Mouse (Mus musculus): ENCODE data around the gene Ddx54. TPM values are rescaled to one million over a fixed set of nuclear protein-coding genes. Genes with fewer than 3 reads are reported as not detected.
A peak's percentile ranks its signal among the peaks of the same experiment; 100 is the strongest.

The Ddx54 gene
- polyA plus RNA-seq, 1 experiment from 2014 or later = 53.1 TPM

DNA sequence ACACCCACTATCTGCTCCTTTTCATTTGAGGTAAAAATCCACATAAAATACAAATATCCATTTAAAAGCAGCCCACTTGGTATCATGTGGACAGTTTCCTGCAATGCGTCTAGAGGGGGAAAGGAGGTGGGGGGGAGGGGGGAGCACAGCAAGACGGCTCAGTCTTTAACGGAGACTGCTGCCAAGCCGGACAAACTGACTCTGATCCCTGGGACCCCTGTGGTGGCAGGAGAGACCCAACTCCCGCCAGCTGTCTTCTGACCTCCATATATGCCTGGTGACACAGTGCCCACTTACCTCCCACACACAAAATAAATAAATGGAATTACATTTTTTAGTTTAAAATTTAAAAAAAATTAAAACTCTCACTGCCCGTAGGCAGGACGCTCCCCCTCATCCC is 9.0 kb upstream of the Ddx54 start:
- H3K4me3 ChIP-seq = no peak overlapping the region
- ATAC-seq (ENCODE audit: insufficient number of reproducible peaks, insufficient read depth, low FRiP score, low TSS enrichment) = no peak
- peaks cover 5% of the 10 kb centered on the region for H3K4me1 ChIP-seq

DNA sequence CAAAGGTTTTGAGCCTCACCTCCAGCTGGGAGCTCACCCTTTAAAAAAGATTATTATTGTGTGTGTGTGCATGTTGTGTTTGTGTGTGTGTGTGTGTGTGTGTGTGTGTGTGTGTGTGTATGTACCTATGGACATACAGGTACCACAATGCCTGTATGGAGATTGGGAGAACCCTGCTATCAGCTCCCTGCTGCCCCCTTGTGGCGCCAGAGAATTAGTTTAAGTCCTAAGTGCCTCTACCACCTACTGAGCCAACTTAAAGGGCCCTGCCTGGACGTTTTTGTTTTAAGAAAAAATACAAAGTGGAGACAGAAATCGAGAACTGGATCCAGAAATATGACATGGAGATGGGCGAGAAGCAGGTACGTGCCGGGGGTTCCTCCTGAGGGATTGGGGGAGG is 7.7 kb upstream of the Ddx54 start:
- Histone ChIP-seq H3K27me3 (no peaks in the 10 kb centered on the region), H3K9ac (peak overlapping the region; percentile 40), H3K36me3 (peaks cover 13% of the 10 kb centered on the region; the same call in 1 of the 2 replicates), H3K4me2 (replicated peaks) (peak overlapping the region; percentile 63), H3K27ac (0 out of 2 replicates have a peak overlapping the region, but pooled peaks have one; percentile 57), H3K9me3 (no peaks in the 10 kb centered on the region), H3K4me1 (peaks cover 5% of the 10 kb centered on the region), H3K4me3 (peak overlapping the region; percentile 34)
- 1% methylated on average over 6 of the region's 6 CpGs for WGBS
- peak; percentile 49; the same call in 1 of the 2 replicates for ATAC-seq (ENCODE audit: insufficient number of reproducible peaks, insufficient read depth, low FRiP score, low TSS enrichment)

More for the DNA sequence above, 9.0 kb upstream of the Ddx54 start:
- Histone ChIP-seq H3K36me3 (0 out of 2 replicates have a peak, but pooled peaks cover 3% of the 10 kb centered on the region), H3K27ac (no peak overlapping the region), H3K9me3 (no peaks in the 10 kb centered on the region), H3K4me2 (replicated peaks) (no peak overlapping the region), H3K9ac (no peak overlapping the region), H3K27me3 (no peaks in the 10 kb centered on the region)
- WGBS = 63% methylated on average over 7 of the region's 7 CpGs

DNA sequence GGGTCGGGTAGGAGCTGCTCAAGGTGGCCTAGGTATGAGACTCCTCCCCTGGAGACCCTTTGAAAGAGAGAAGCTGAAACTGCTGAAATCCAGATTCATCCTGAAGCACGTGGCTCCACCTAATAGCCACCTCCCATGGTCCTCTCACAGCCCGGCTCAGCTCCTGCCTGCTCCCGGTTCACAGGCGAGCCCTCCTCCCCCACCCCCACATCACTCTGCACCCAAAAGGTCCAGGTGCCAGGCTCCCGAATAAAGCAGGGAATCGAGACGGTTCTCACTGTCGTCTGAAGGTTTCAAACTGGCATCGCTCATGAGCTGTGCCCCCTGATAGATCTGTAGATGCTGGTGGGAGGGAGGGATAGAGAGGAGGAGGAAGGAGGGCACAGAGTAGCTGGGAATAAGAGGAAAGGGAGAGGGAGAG is 7.3 kb upstream of the Ddx54 start:
- H3K4me1 ChIP-seq = peaks cover 5% of the 10 kb centered on the region
- no peaks in the 10 kb centered on the region for H3K27me3 ChIP-seq
- H3K9ac ChIP-seq = peak overlapping the region; percentile 40
- WGBS = under 1% methylated on average over 10 of the region's 10 CpGs
- peak overlapping the region; percentile 63 for H3K4me2 ChIP-seq (replicated peaks)
- 0 out of 2 replicates have a peak overlapping the region, but pooled peaks have one; percentile 57 for H3K27ac ChIP-seq
- no peaks in the 10 kb centered on the region for H3K9me3 ChIP-seq
- H3K36me3 ChIP-seq = peaks cover 13% of the 10 kb centered on the region; the same call in 1 of the 2 replicates
- ATAC-seq (ENCODE audit: insufficient number of reproducible peaks, insufficient read depth, low FRiP score, low TSS enrichment) = 0 out of 2 replicates have a peak, but pooled peaks have one; percentile 48
- H3K4me3 ChIP-seq = peak overlapping the region; percentile 34

DNA sequence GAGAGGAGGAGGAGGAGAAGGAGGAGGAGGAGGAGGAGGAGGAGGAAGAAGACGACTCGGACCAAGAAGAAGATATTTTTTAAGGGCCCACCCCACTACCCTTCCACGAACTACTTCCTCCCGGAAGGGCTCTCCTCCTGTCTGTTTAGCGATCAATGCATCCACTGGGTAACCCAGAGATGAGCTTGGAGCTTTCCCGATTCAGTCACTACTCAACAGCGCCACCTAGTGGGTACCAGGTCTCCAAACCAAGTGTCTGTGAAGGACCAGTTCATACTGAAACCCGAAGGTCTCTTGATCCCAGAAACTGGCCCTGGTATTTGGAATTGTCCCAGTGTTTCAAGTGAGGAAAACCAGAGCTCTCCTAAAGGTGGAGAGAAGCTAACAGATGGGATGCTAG is 6.9 kb upstream of the Ddx54 start:
- H3K27ac ChIP-seq = no peak overlapping the region
- peak; percentile 19; the same call in 1 of the 2 replicates for ATAC-seq (ENCODE audit: insufficient number of reproducible peaks, insufficient read depth, low FRiP score, low TSS enrichment)
- 1% methylated on average over 6 of the region's 8 CpGs for WGBS
- peaks cover 5% of the 10 kb centered on the region for H3K4me1 ChIP-seq
- no peak overlapping the region; the same call in 1 of the 2 replicates for H3K9ac ChIP-seq
- H3K4me2 ChIP-seq (replicated peaks) = peak overlapping the region; percentile 63
- H3K4me3 ChIP-seq = peak overlapping the region; percentile 34
- no peaks in the 10 kb centered on the region for H3K27me3 ChIP-seq
- H3K36me3 ChIP-seq = peaks cover 13% of the 10 kb centered on the region; the same call in 1 of the 2 replicates
- H3K9me3 ChIP-seq = no peaks in the 10 kb centered on the region

DNA sequence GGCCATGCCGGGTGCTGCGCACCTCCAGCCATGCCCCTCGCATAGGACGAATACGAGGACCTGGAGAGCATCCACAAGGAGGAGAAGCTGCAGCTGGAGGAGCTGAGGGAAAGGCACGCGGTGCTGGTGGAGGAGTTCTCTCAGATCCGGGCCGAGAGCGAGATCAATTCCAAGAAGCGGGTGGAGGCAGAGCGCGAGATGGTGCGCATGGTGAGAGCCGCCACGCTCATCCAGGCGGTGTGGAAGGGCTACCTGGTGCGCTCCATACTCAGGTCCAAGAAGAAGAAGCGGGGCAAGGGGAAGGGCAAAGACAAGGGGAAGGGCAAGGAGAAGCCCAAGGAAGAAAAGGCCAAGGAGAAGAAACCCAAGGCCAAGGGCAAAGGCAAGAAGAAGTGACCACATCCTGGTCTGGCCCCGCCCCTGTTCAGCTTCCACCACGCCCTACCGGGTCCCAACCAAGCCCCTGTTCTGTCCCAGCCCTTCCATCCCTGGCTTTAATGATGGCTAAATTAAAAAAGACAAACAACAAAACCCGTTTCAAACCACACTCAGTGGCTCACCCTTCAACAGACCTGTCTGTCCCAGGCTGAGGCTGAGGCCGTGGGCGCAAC is 5.8 kb upstream of the Ddx54 start:
- H3K9me3 ChIP-seq = no peaks in the 10 kb centered on the region

DNA sequence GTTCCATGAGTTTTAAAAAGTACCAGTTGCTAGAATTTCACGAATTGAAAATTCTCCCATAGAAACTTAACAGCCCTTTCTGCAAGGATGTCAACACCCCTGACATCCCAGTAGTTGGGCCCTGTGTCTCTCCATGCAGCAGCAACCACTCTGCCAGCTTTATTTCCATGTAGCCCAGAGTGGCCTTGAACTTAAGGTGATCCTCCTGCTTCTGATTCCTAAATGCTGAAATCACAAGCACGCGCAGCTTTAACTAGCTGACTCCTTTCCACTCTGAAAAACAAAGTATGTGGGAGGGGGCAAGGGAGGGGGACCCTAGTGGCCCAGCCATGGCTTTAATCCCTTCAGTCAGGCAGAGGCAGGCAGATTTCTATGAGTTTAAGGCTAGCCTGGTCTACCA is 5.2 kb upstream of the Ddx54 start:
- 82% methylated on average over 3 of the region's 3 CpGs for WGBS
- Histone ChIP-seq H3K4me1 (peaks cover 17% of the 10 kb centered on the region), H3K27ac (no peak overlapping the region), H3K9me3 (no peaks in the 10 kb centered on the region), H3K4me3 (no peak overlapping the region), H3K27me3 (no peaks in the 10 kb centered on the region), H3K36me3 (peaks cover 13% of the 10 kb centered on the region; the same call in 1 of the 2 replicates), H3K9ac (no peak overlapping the region), H3K4me2 (replicated peaks) (no peak overlapping the region)
- ATAC-seq (ENCODE audit: insufficient number of reproducible peaks, insufficient read depth, low FRiP score, low TSS enrichment) = no peak

More for the DNA sequence above, 5.8 kb upstream of the Ddx54 start:
- WGBS = 64% methylated on average over 25 of the region's 25 CpGs
- H3K4me1 ChIP-seq = peaks cover 14% of the 10 kb centered on the region
- H3K27ac ChIP-seq = no peak overlapping the region
- ATAC-seq (ENCODE audit: insufficient number of reproducible peaks, insufficient read depth, low FRiP score, low TSS enrichment) = no peak
- H3K9ac ChIP-seq = no peak overlapping the region
- H3K4me2 ChIP-seq (replicated peaks) = no peak overlapping the region
- no peak overlapping the region for H3K4me3 ChIP-seq
- peaks cover 13% of the 10 kb centered on the region; the same call in 1 of the 2 replicates for H3K36me3 ChIP-seq
- H3K27me3 ChIP-seq = no peaks in the 10 kb centered on the region

DNA sequence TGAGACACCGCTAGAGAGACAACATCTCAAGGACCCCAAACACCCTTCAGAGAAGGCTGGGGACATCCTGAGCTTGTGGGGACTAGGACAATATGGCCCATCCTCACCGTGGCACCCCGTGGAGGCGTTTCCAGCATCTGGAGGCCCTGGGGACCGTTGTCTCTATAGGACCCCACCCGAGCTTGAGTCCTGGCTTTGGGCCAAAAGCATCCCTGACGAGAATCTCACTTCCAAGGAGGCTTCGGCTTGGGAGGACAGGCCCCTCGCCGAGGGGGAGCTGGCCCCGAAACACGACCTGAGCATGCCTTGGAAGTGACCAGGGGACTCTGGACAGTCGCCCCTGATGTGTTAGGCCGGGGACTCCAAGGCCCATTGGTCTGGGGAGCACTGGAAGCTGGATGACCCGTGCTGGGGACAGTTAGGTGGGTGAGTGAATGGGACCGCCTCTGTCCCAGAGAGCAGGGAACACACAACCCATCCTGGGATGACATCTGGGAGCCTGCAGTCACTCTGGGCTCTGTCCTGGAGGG is 3.2 kb upstream of the Ddx54 start:
- peaks cover 13% of the 10 kb centered on the region; the same call in 1 of the 2 replicates for H3K36me3 ChIP-seq
- H3K27ac ChIP-seq = no peak overlapping the region
- no peak overlapping the region for H3K4me2 ChIP-seq (replicated peaks)
- WGBS = 89% methylated on average over 16 of the region's 16 CpGs
- H3K4me3 ChIP-seq = no peak overlapping the region
- H3K4me1 ChIP-seq = peaks cover 21% of the 10 kb centered on the region
- no peak overlapping the region for H3K9ac ChIP-seq
- ATAC-seq (ENCODE audit: insufficient number of reproducible peaks, insufficient read depth, low FRiP score, low TSS enrichment) = no peak
- H3K27me3 ChIP-seq = no peaks in the 10 kb centered on the region
- no peaks in the 10 kb centered on the region for H3K9me3 ChIP-seq

DNA sequence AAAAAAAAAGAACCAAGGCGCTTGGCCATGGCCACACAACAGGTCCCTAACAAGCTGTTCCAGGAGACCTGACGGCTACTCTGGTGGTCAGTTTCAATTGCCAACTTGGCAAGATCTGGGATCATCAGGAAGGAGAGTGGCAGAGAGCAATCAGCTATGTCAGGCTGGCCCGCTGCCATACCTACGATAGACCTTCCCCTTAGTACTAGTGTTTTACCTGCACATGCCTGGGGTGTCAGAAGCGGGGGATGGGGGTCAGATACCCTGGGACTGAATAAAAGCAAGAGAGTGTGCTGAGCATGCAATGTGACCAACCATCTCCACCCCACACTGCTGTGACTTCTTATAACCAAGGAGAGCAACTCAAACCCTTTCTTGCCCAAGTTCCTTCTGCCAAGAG is 1.6 kb upstream of the Ddx54 start:
- Histone ChIP-seq H3K27ac (no peak overlapping the region), H3K36me3 (peaks cover 24% of the 10 kb centered on the region), H3K27me3 (no peaks in the 10 kb centered on the region), H3K9ac (peak overlapping the region; percentile 66; the same call in 1 of the 2 replicates), H3K9me3 (no peaks in the 10 kb centered on the region), H3K4me1 (peaks cover 16% of the 10 kb centered on the region), H3K4me3 (no peak overlapping the region; the same call in 1 of the 2 replicates), H3K4me2 (replicated peaks) (peak overlapping the region; percentile 71)
- 93% methylated on average over 5 of the region's 5 CpGs for WGBS
- ATAC-seq (ENCODE audit: insufficient number of reproducible peaks, insufficient read depth, low FRiP score, low TSS enrichment) = no peak

DNA sequence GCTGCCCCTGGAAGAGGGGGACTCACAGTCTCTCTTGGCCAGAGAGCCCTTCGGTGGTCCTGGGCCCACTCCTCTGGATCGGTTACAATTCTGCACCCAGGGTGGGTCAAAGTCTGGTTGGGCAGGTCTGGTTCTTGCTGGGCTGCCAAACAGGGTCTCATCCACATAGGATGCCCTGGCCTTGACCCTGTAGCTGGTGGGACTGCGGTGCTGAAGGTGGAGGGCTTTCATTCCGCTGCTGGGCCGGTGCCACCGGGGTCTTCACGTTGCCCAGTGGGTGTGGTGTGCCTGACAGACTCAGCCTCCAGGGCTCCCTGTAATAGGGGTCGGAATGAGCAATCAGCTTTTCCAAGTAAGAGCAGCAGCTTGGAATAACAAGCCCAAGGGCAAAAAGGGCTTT is 1.1 kb upstream of the Ddx54 start:
- Histone ChIP-seq H3K36me3 (peaks cover 27% of the 10 kb centered on the region), H3K27ac (no peak overlapping the region), H3K4me3 (peak overlapping the region; percentile 54), H3K4me1 (peaks cover 16% of the 10 kb centered on the region), H3K9me3 (no peaks in the 10 kb centered on the region), H3K27me3 (no peaks in the 10 kb centered on the region), H3K4me2 (replicated peaks) (peak overlapping the region; percentile 71), H3K9ac (peak overlapping the region; percentile 66)
- no peak for ATAC-seq (ENCODE audit: insufficient number of reproducible peaks, insufficient read depth, low FRiP score, low TSS enrichment)
- WGBS = 48% methylated on average over 8 of the region's 8 CpGs

DNA sequence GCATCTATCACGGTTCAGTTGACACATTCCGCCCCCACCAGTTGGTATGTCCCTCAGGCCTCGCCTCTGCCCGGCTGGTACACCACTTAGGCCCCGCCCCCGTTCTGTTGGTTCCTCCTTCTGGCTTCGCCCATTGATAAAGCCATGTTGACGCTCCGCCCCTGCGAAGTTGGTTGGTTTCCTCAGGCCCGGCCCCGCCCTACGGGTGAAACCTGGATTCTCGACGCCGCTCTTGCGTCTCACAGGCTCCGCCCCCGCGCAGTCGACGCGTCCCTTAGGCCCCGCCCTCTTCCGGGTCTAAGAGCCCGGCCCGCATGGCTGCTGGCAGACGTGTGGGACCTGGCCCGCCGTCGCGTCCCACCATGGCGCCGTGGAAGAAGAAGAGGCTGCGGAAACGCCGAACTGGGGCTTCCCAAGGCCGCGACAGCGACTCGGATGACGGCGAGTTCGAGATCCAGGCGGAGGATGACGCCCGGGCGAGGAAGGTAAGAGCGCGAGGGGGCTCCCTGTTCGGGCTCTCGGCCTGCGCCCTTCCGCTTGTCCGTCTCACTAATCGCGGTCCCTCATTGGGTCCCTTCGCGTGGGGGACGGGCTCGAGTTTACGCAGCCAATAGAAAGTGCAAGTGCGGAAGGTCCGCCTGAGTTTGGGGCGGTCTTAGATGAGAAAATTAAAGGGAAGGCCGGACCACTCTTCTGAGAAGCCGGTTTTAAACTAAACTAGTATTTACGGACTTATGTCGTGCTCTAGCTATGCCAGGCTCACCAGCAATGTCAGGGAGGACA is 474 bp downstream of the Ddx54 start:
- peak overlapping the region; percentile 93 for H3K4me2 ChIP-seq (replicated peaks)
- peak overlapping the region; percentile 80 for H3K27ac ChIP-seq
- no peaks in the 10 kb centered on the region for H3K27me3 ChIP-seq
- WGBS = under 1% methylated on average over 69 of the region's 69 CpGs
- H3K9me3 ChIP-seq = no peaks in the 10 kb centered on the region
- ATAC-seq (ENCODE audit: insufficient number of reproducible peaks, insufficient read depth, low FRiP score, low TSS enrichment) = peak; percentile 89
- H3K36me3 ChIP-seq = peaks cover 43% of the 10 kb centered on the region
- H3K4me1 ChIP-seq = peaks cover 16% of the 10 kb centered on the region
- H3K9ac ChIP-seq = peak overlapping the region; percentile 71
- H3K4me3 ChIP-seq = peak overlapping the region; percentile 54

DNA sequence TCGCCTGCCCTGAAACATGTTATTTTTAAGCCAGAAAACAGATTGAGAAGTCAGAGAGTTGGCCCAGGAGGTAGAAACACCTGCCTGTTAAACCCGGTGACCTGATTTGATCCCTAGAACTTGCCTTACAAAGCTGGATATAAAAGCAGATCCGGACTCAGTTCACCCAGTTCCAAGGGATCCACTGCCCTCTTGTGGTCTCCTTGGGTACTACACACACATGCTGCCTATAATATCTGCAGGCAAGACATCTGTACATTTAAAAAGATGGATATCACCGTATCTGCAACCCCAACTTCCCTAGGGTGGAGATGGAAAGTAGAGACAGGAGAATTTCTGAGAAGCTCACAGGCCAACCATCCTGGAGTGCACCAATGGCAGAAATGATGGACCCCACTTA is 3.4 kb downstream of the Ddx54 start:
- Histone ChIP-seq H3K9me3 (no peaks in the 10 kb centered on the region), H3K4me3 (no peak overlapping the region), H3K36me3 (peaks cover 59% of the 10 kb centered on the region), H3K9ac (no peak overlapping the region), H3K27me3 (no peaks in the 10 kb centered on the region), H3K4me1 (peaks cover 15% of the 10 kb centered on the region), H3K4me2 (replicated peaks) (no peak overlapping the region), H3K27ac (no peak overlapping the region)
- WGBS = 95% methylated on average over 4 of the region's 4 CpGs
- no peak for ATAC-seq (ENCODE audit: insufficient number of reproducible peaks, insufficient read depth, low FRiP score, low TSS enrichment)
